Mouse (Mus musculus): ENCODE measurements around the gene Aldh1a1. TPM values are rescaled to one million over a fixed set of nuclear protein-coding genes. Genes with fewer than 3 reads are reported as not detected.
"Not testable (repeated sequence)": the region's sequence is repeated elsewhere in the genome, so short reads cannot be mapped to it uniquely, and the experiment has no call there.

Aldh1a1 gene
- total RNA-seq (2021) = 10 to 100 TPM in 1 of 2 experiments, 1 to 10 TPM in 1; 9.8 to 10.5 TPM

- intact Hi-C loops (cut with DNase I) = no loop called here
- DNase-seq = peak; percentile 6
Observed at GRCm38 (mm10) chr19:20492491-20492890, at the start of gene Aldh1a1. TSS of gene Aldh1a1 (plus strand) at chr19:20492715.

DNA sequence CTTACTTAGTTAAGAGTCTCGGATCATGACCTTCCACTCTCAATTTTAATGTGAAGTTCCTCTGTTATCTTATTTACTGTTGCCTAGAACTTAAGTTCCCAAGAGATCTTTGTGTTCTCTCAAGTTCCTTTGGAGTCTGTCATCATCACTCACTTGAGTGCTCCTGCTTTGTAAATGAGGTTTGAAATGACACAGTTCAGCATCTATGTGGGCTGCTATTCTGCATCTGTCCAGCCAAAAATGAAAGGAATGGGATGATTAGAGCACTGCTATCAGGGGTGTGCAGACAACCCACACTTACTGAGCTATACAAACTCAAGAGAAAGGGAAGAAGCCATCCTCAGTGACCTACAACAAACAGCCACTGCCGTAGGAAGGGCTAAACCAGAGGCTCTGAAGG lies 44.7 kb upstream of the Aldh1a1 start:
- no peak for DNase-seq
- intact Hi-C loops (cut with DNase I) = loop anchor here (10.0 kb wide), 1 partner anchor 317 kb away; no protein-coding TSS in a partner anchor

GRCm38 (mm10) chr19:20449546-20449945 lies 43.0 kb upstream of the Aldh1a1 start:
- intact Hi-C loops (cut with DNase I) = loop anchor here (10.0 kb wide), 1 partner anchor 315 kb away; no protein-coding TSS in a partner anchor
- DNase-seq = peak; percentile 11

GRCm38 (mm10) chr19:20451045-20451444 lies 41.5 kb upstream of the Aldh1a1 start:
- intact Hi-C loops (cut with DNase I) = no loop called here
- DNase-seq = no peak

- DNase-seq = no peak
- intact Hi-C loops (cut with DNase I) = no loop called here
Observed at GRCm38 (mm10) chr19:20484497-20484896, 8.0 kb upstream of the Aldh1a1 start.

GRCm38 (mm10) chr19:20491950-20492349 lies 565 bp upstream of the Aldh1a1 start:
- intact Hi-C loops (cut with DNase I) = no loop called here

DNA sequence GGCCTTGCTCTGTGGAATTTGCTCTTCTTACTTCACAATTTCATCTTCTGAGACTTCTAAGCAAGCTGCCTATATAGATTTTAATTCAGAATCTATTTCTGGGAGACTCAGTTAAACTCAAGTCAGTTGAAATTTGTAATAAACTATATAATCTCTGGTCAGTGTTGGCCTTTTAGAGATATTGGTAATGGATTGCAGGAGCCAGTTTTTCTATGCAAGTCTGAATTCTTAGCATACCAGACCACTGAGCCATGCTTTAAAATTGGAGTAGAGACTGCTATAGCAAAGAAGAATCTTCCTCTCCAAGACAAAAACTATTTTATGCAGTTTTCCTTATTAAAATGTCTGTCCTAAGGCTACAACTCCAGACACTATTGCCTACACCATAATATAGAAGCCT lies 4.0 kb downstream of the Aldh1a1 start:
- no peak for DNase-seq
- intact Hi-C loops (cut with DNase I) = no loop called here

More at GRCm38 (mm10) chr19:20491950-20492349, 565 bp upstream of the Aldh1a1 start:
- DNase-seq = peak; percentile 23

- DNase-seq = no peak
- intact Hi-C loops (cut with DNase I) = no loop called here
Observed at GRCm38 (mm10) chr19:20505359-20505758, 12.8 kb downstream of the Aldh1a1 start.

DNA sequence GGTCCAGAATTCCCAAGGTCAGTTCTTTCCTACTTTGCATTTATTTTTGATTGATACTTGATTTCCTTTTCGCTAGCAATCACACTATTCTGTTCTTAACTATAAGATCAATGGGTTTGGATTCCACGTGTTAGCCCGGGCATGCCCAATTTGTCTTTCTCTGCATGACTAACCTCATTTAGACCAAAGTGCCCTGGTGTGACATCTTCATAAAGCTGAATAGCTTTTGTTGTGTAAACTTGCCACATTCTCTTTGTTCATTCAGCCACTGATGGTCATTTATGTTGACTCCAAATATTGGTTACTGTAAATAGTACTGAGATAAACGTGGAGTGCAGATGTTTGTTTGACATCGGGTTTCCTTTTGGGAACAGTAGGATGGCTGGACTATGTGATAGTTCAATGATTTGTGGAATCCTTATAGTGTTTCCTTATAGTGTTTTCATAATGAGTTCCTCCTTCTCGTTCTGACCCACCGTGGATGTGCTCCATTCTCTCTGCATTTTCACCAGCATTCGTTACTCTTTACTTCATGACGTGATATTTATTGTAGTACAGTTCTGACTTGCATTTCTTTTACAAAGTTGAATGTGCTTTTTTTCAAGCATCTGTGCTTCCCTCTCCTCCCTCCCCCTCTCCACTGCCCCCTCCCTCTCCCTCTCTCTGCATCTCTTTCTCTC lies 14.6 kb downstream of the Aldh1a1 start:
- intact Hi-C loops (cut with DNase I) = no loop called here
- DNase-seq = no peak

GRCm38 (mm10) chr19:20508609-20509008 lies 16.1 kb downstream of the Aldh1a1 start:
- intact Hi-C loops (cut with DNase I) = no loop called here
- no peak for DNase-seq

- DNase-seq = no peak
- intact Hi-C loops (cut with DNase I) = no loop called here
Observed at GRCm38 (mm10) chr19:20511971-20512370, 19.5 kb downstream of the Aldh1a1 start.

GRCm38 (mm10) chr19:20513181-20513580 lies 20.7 kb downstream of the Aldh1a1 start:
- DNase-seq = no peak
- intact Hi-C loops (cut with DNase I) = no loop called here

DNA sequence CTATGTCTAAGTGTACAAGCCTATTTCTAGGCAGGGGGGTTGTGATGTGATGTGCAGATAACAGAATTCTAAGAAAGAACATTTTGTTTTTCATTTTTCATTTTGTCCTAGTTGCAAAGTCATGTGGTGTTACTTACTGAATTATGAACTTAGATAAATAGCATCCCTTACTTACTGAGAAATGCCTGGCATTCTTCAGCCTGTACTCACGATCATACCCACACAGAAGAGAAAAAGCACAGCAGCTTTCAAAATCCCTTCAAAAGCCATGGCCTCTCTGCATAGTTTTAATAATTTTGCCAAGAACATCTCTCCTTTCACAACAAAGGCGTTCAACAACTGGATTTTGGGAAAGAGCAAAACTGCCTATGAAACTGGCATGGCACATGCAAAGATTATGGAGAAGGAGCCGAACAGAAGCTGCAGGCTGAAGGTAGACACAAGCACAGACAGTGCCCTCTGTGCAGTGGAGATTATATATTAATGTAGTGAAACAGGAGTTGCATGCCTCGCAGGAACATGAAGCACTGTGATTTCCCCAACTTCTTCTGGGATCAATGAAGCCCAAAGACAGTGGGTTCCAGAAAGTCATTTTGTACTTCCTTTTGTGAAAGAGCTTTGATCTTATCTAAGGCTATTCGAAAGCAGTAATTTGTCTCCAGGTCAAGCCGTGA lies 21.3 kb downstream of the Aldh1a1 start:
- DNase-seq = no peak
- intact Hi-C loops (cut with DNase I) = no loop called here

- intact Hi-C loops (cut with DNase I) = no loop called here
- no peak for DNase-seq
Observed at GRCm38 (mm10) chr19:20516481-20516880, 24.0 kb downstream of the Aldh1a1 start.

- intact Hi-C loops (cut with DNase I); DNase-seq: not testable (repeated sequence)
Observed at GRCm38 (mm10) chr19:20529156-20529555, 36.6 kb downstream of the Aldh1a1 start.

DNA sequence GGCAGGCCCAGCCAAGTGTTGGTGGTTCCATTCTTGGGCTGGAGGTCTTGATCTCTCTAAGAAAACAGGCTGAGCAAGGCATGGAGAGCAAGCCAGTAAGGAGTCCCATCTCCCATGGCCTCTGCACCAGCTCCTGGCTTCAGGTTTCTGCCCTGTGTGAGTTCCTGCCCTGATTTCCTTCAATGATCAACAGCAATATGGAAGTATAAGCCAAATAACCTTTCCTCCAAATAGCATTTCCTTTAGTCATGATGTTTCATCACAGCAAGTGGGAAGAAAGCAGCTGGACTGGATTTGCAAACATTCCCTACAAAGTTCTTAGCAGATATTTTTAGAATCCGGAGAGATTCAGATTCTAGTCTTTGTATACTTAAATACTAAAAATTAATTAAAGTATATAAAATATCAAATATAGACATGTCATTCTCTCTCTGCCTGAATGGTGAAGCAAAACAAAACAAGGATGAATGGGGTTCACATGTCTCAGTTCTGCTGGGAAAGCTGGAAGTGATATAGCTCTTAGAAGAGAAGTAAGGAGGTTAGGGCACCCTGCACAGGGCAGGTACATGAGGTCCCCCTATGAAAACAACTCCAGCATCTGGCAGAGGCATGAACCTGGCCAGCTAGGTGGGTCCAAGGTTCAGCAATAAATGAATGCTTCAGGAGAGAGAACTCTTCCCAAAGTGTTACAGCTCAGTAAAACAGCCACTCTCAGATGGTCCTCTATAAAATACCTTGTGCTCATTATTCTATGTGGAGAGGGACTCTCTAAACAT lies 37.6 kb downstream of the Aldh1a1 start:
- DNase-seq = no peak
- intact Hi-C loops (cut with DNase I) = no loop called here

- intact Hi-C loops (cut with DNase I) = no loop called here
- DNase-seq = no peak
Observed at GRCm38 (mm10) chr19:20536538-20536937, 44.0 kb downstream of the Aldh1a1 start.

GRCm38 (mm10) chr19:20541044-20541443 lies 48.5 kb downstream of the Aldh1a1 start:
- no peak for DNase-seq
- intact Hi-C loops (cut with DNase I) = no loop called here

DNA sequence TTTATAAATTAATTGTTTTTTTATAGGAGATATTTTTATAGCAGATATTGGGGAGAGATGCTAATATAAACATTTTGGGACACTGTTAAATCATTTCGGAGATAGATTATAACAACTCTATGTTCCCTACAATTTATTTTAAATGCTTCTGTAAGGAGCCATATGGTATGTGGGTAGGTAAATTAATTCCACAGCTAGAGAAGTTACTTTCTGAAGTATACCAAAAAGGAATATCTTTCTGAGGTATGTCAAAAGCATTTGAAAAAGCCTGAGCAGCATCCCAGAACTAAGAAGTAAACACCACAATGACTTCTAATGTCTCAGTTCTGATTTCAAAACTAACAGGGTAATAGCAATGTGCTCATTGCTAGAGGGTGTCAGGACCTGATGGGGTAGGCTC lies 49.4 kb downstream of the Aldh1a1 start:
- intact Hi-C loops (cut with DNase I) = no loop called here

GRCm38 (mm10) chr19:20543816-20544215 lies 51.3 kb downstream of the Aldh1a1 start:
- no peak for DNase-seq
- intact Hi-C loops (cut with DNase I) = no loop called here

More for the DNA sequence above, 49.4 kb downstream of the Aldh1a1 start:
- no peak for DNase-seq

DNA sequence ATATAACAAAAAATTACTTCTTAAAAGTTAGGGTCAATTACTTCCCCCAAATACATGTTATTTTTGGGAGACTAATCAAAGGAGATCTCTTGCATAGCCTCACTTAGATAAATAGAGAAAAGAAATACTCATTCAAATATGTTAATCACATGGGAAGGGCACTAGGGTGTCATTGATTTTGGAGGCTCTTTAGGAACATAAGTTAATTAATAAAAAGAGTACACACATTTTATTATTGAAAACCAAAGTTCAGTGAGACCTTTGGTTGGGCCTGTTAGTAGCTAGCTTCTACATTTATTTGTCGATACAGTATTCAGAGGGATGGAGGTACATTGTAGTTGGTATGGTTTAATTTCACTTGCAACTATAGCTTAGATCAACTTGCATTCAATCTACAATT lies 52.4 kb downstream of the Aldh1a1 start:
- intact Hi-C loops (cut with DNase I) = no loop called here
- DNase-seq = no peak
